Mouse (Mus musculus) kidney, adult 8-10 months (tissue): ENCODE data around the gene C7.
A peak's percentile ranks its signal among the peaks of the same experiment; 100 is the strongest.
"Not testable (repeated sequence)": the region's sequence is repeated elsewhere in the genome, so short reads cannot be mapped to it uniquely, and the experiment has no call there.

Experiments used
- DNase-seq, 2 experiments: peaks; one replicate each; pipeline ENCODE4 v3.0.0; 2022

Gene C7

DNA sequence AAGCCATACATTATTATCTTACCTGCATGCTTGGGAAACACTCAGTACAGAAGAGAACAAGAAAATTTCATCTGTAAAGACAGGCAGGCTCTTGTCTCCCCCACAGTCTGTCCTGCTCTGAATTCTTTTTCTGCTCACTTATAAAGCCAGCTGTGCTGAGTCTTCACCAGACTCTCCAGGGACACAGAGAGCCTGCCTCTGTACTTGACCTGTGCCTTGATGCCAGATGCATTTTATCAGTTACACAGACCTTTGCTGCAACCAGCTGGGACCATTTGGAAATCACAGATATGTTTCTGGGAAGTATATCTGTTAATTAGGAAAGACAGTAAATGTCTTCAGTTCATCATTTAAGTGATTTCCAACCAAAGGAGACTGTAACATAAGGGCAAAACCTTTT lies at the start of gene C7:
C7 (minus strand) TSS at position 106 of the 400 bp plus-strand sequence.
- DNase-seq, result peak; percentile 14 to 40

GRCm38 (mm10) chr15:5112651-5113050 lies 49.1 kb upstream of the C7 start:
- no peak for DNase-seq

- DNase-seq, result no peak
These were observed 45.1 kb upstream of the C7 start for GRCm38 (mm10) chr15:5108655-5109040.

DNA sequence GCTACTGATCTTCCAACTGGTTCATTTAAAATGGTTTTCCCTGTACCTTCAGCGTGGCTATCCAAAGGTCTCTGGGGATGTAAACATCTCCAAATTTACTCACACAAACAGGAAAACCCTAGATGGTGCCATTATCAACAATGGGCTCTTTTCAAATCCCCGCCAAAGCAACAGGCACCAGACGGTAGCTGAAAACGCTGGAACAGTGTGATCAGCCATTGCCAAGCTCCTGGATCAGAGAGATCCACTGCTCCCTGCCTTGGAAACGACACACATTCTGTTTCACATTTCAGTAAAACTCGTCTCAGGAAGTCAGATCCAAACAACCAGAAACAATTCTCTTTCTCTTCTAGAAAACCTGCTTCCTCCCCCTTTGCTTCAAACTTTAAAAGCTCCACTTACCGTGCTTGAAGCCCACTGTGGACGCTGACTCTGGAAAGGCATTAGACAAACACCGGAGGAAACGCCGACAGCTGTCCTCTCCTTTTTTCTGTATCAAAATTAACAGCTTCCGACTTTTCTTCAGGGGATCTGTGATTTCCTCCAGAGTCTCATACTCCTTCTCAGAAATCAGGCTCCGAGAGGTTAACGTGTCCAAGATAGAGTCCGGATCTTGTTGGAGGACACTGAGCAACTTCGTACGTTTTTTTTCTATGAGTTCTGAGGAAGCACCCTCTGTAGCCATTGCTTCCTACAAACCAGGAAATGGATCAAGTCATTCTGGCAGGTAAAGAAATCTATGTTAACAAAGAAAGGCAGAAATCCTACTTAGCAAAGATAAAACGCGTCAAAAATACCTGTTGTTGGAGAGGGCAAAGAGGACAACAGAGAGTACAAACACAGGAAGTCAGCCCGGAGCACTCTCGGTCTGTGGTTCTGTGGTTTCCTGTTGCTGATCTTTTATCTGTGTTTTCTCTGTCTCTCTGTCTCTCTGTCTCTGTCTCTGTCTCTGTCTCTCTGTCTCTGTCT lies 44.4 kb upstream of the C7 start, which contains the start of gene Card6:
Card6 (minus strand) TSS at position 854 of the 969 bp plus-strand sequence.
- DNase-seq, result no peak

- DNase-seq, result no peak
These were observed 42.8 kb upstream of the C7 start for GRCm38 (mm10) chr15:5106293-5106692.

- DNase-seq, result no peak
These were observed 42.4 kb upstream of the C7 start for GRCm38 (mm10) chr15:5105891-5106290.

GRCm38 (mm10) chr15:5102312-5102711 lies 38.8 kb upstream of the C7 start:
- DNase-seq, result no peak

- DNase-seq, result no peak
These were observed 33.8 kb upstream of the C7 start for GRCm38 (mm10) chr15:5097376-5097775.

DNA sequence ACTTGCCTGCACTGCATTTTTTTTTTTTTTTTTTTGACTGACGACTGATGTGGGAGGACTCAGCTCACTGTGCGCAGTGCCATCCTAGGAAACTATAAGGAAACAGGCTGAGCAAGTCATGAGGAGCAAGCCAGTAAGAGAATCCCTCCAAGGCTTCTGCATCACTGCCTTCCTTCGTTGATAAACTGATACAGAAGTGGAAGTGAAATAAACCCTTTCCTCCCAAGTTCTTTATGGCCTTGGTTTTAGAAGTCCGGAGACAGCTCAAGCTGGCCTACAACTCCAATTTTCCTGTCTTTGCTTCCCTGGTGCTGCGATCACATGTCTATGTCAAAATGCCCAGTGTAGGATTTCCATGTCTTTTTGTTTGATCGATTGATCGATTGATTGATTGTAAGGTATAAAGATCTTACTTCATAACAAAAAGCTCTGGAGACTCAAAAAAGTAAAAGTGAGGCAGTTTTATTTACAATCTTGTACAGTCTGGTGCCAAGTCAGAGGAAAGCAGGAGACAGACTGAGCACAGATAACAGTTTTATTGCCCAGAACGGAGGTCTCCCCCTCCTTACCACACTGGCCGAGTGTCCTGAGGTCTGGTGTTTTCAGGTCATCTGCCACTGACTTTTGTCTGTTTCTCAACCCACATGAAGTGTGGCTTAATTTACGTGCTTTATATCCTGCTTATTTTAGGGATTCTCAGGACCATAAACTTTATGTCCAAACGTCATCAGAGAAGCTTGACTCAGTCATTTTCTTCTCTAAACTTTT lies 32.2 kb upstream of the C7 start:
- no peak for DNase-seq

GRCm38 (mm10) chr15:5090131-5090530 lies 26.6 kb upstream of the C7 start:
- no peak for DNase-seq

GRCm38 (mm10) chr15:5088850-5089608 lies 25.5 kb upstream of the C7 start:
- no peak for DNase-seq

DNA sequence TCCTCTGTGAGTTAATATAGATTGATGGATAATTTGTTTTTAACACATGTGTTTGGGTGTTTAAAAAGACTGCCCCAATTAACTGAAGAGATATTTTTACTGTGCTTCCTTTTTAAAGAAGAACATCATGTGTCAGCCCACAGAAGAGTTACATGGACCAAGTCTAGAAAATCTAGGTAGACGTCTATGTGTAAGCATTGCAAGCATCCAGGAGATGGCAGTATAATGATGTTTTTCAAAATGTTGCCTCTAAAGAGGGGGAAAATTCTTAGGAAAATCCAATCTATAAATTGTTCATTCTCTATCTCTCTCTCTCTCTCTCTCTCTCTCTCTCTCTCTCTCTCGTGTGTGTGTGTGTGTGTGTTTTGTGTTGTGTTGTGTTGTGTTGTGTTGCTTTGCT lies 22.6 kb upstream of the C7 start:
- DNase-seq, result no peak

DNA sequence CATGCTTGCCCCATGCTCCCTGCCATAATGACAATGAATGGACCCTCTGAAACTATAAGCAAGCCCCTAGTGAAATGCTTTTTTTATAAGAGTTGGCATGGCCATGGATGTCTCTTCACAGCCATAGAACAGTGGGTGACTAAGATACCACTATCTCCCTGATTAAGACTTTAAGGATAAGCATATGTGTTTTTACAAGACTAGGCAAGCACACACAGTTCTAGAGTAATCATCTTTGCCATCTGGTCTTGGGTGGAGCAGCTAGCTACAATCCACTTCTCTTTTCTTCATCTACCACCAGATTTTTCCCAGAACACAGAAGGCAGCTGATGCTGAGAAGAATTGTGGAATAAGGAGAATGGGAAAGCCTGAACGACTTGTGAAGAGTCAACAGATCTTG lies 17.7 kb upstream of the C7 start:
- no peak for DNase-seq

GRCm38 (mm10) chr15:5068801-5069518 lies 5.4 kb upstream of the C7 start:
- peak; percentile 29 to 56 for DNase-seq

DNA sequence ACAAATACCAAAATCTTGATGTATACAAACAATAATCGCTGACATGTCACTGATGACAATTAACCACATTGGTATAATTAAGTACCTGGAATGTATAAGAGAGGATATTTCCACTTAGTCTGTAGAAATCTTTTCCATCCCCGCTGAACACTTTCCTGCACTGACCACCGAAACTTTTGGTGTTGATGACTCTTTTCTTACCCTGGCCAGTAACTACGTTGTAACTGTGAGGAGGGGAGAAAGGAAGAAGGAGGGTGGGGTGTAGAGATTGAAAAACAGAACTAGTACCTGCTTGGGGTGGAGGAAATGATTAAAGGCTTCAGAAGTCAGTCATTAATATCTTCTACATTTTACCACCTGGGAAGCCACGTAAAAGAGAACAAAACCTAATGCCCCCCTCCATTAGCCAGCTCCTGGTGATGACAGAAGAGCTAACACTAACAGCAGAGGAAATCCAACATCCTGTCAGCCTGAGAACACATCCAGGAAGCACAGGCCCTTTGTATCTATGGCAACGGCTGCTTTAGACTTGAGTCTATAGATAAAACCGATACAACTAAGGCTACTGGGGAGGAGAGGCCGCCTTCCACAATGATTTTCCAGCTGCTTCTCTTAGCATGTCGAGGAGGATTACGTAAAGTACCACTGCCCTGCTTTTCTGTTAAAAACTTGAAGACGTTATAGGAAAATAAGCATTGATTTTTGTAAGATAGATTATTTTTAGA lies 17.8 kb downstream of the C7 start:
- DNase-seq, result no peak

DNA sequence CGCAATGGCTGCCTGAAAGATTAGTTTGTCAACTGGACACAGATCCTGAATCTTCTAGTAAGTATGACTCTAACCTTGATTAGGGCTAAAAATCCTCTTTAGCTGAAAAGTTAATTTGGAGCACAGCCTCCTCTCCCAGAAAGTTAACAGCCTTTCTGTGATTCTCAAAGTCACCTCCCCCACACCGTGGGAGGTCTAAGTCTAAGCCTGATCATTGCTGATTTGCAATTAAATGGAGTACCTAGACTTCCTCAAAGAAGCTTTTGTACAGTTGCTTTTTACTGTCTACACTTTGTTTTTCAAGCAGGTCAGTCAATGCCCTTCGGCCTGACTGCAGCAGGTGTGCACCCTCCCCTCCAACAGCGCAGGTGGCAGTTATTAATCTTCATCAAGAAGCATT lies 34.3 kb downstream of the C7 start:
- DNase-seq, result no peak

- not testable (repeated sequence) for DNase-seq
These were observed 39.9 kb downstream of the C7 start for GRCm38 (mm10) chr15:5023479-5024265.

- peak; percentile 8 to 14 for DNase-seq
These were observed 53.9 kb downstream of the C7 start for GRCm38 (mm10) chr15:5009644-5010107.

- no peak for DNase-seq
These were observed 59.9 kb downstream of the C7 start for GRCm38 (mm10) chr15:5003503-5004196.

DNA sequence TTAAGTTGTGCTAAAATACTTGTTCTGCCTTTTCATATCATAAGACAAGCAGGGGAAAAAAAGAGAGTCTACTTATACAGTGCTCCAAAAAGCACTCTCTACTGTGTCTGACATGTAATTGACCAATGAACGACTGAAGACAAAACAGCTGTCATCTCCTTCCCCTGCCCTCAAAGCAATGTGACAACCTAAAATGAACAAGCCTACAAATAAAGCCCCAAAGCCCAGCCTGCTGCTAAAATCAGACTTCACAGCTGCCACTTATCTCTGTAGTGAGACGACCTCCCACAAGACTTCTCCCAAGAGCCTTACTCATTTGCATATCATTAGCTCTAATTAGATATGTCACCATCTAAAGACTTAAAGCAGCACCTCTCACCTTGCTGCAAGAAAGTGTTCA lies 60.6 kb downstream of the C7 start:
- no peak for DNase-seq
